Mouse (Mus musculus) right cerebral cortex, adult 18-20 months (tissue): ENCODE measurements around the gene Ntn4.

Experiments used
- DNase-seq: peaks from one replicate; pipeline ENCODE4 v3.0.0; 2022; ENCODE audit warnings: mixed read lengths

Gene Ntn4

GRCm38 (mm10) chr10:93640521-93640952 lies at the start of gene Ntn4:
Ntn4 (plus strand) TSS chr10:93640681.
- DNase-seq: no peak

- DNase-seq: no peak
These were observed 48.0 kb upstream of the Ntn4 start for GRCm38 (mm10) chr10:93592456-93592855.

- peak; percentile 90 for DNase-seq
These were observed 46.4 kb upstream of the Ntn4 start for GRCm38 (mm10) chr10:93594022-93594482.

GRCm38 (mm10) chr10:93595831-93596230 lies 44.6 kb upstream of the Ntn4 start:
- DNase-seq: no peak

GRCm38 (mm10) chr10:93596641-93597040 lies 43.8 kb upstream of the Ntn4 start:
- DNase-seq: no peak

- DNase-seq: no peak
These were observed 38.2 kb upstream of the Ntn4 start for GRCm38 (mm10) chr10:93602309-93602708.

- DNase-seq: no peak
These were observed 37.2 kb upstream of the Ntn4 start for GRCm38 (mm10) chr10:93603256-93603655.

GRCm38 (mm10) chr10:93606326-93606725 lies 34.2 kb upstream of the Ntn4 start:
- no peak for DNase-seq

GRCm38 (mm10) chr10:93608051-93608450 lies 32.4 kb upstream of the Ntn4 start:
- DNase-seq: no peak

GRCm38 (mm10) chr10:93609236-93609635 lies 31.2 kb upstream of the Ntn4 start:
- DNase-seq: no peak

GRCm38 (mm10) chr10:93610896-93611295 lies 29.6 kb upstream of the Ntn4 start:
- DNase-seq: no peak

- DNase-seq: peak; percentile 35
These were observed 29.0 kb upstream of the Ntn4 start for GRCm38 (mm10) chr10:93611419-93612007.

- no peak for DNase-seq
These were observed 25.6 kb upstream of the Ntn4 start for GRCm38 (mm10) chr10:93614850-93615249.

GRCm38 (mm10) chr10:93620438-93621179 lies 19.9 kb upstream of the Ntn4 start:
- no peak for DNase-seq

- DNase-seq: no peak
These were observed 16.8 kb upstream of the Ntn4 start for GRCm38 (mm10) chr10:93623725-93624124.

GRCm38 (mm10) chr10:93624151-93624550 lies 16.3 kb upstream of the Ntn4 start:
- no peak for DNase-seq

- no peak for DNase-seq
These were observed 10.2 kb upstream of the Ntn4 start for GRCm38 (mm10) chr10:93630310-93630709.

- DNase-seq: no peak
These were observed 8.4 kb upstream of the Ntn4 start for GRCm38 (mm10) chr10:93632086-93632485.

GRCm38 (mm10) chr10:93633563-93633962 lies 6.9 kb upstream of the Ntn4 start:
- no peak for DNase-seq

GRCm38 (mm10) chr10:93633971-93634370 lies 6.5 kb upstream of the Ntn4 start:
- no peak for DNase-seq

- no peak for DNase-seq
These were observed 4.5 kb upstream of the Ntn4 start for GRCm38 (mm10) chr10:93635941-93636340.

GRCm38 (mm10) chr10:93640953-93641820 lies 706 bp downstream of the Ntn4 start:
- DNase-seq: peak; percentile 10
